Mouse (Mus musculus) megakaryocyte-erythroid progenitor cell, adult 5 weeks (primary cell): ENCODE results near the gene Glb1. TPM values are rescaled to one million over a fixed set of nuclear protein-coding genes. Genes with fewer than 3 reads are reported as not detected.

Experiments
- polyA plus RNA-seq: library from polyadenylated mRNA; stranded (reverse); fragments of >175 nt; gene quantifications from 2 replicates; pipeline ENCODE4 v1.2.3, GENCODE M21; 2012

Gene Glb1
- polyA plus RNA-seq: 21.6 and 22.1 TPM in 2 replicates

DNA sequence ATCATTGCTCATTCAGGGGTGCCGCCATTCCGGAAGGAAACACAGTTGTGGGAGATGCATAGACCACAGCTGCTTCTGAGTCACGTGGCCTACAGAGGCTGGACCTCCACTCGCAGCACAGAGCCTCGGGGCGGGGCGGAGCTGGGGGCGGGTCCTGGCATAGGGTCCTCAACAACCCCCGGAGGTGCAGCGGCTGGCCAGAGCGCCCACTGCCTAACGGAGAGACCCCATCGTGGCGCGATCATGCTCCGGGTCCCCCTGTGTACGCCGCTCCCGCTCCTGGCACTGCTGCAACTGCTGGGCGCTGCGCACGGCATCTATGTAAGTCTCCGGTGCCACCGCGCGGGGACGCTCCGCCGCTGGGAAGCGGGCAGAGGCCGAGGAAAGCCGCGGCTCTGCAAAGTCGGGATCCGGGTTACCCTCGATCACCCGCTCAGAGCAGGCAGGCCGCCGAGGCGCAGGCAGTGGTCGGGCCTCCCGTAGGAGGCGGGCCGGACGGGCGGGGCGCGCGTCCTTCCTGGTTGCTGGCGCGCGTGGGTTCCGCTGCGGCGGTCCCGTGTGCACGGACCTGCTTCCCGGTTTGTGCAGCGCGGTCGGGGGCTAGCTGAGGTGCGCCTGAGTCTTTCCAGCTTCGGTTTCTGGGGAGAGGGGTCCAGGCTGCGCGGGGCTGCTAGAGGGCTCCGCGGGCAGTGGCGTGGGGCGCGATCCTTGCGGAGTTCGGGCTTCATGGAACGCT, at the start of gene Glb1, which contains the start of gene Tmppe:
Glb1 (plus strand) TSS at position 128 of the 736 bp plus-strand sequence.
Tmppe (plus strand) TSS at position 157 of the 736 bp plus-strand sequence.

GRCm38 (mm10) chr9:114389905-114390748, 10.7 kb upstream of the Glb1 start, which contains the start of gene Crtap:
Gene Crtap, minus strand, starts transcription at chr9:114390675.

DNA sequence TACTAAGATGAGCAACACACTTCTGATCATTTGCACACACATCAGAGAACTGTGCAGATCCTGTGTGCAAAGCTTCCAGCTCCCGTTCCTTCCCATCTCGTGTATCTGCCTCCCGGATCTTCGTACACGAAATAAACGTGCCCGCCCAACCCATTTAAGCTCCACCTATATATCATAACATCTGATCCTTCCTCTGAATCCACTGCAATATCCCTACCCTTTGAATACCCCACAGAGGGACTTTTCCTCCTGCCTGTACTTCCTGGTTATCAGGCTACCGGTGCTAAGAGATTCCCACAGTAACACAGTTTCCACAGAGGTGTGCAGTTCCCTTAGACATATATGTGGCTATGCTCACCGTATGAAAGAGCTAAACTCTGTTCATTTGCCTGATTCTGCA, 103.9 kb downstream of the Glb1 start, which contains the start of gene Ccr4:
Ccr4 (minus strand) TSS at position 101 of the 400 bp plus-strand sequence.

DNA sequence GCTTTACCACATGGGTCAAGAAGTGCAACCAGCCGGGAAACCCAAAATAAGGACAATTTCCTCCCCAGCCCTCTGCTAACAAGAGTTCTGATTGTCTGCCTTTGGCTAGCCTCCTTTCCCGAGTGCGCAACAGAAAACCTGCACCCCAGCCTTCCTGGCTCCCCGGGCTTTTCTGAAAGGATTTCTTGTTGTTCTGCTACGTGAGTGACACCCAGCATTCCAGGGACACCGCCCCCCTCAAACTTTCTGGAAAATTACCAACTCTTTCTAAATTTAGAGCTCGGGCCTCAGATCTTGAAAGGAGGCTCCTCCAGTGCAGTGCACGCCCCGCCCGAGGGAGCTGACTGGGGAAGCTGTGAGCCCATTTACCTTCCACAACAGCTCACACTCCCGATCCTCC, 114.5 kb downstream of the Glb1 start, which contains the start of gene C130032M10Rik:
C130032M10Rik (plus strand) TSS at position 334 of the 400 bp plus-strand sequence.

Other genes starting within 250 kb of the Glb1 start
- not detected in 2 replicates for gene Bcl2a1c, start 70.9 kb upstream of the Glb1 start, polyA plus RNA-seq
- 24.0 and 24.9 TPM in 2 replicates for gene Crtap, start 10.4 kb upstream of the Glb1 start, polyA plus RNA-seq
- 2.6 and 3.5 TPM in 2 replicates for gene Tmppe, start within 50 bp of the Glb1 start, polyA plus RNA-seq
- 0.03 TPM in 1 of 2 replicates, not detected in the other for gene Ccr4, start 103.8 kb downstream of the Glb1 start, polyA plus RNA-seq
- not detected in 2 replicates for gene C130032M10Rik, start 114.6 kb downstream of the Glb1 start, polyA plus RNA-seq
- gene Trim71, start 163.3 kb downstream of the Glb1 start, polyA plus RNA-seq: not detected in 2 replicates
- 32.7 and 35.0 TPM in 2 replicates for gene Cnot10, start 239.1 kb downstream of the Glb1 start, polyA plus RNA-seq